Mouse (Mus musculus) ovary, postnatal 10 days (tissue): Measurements from ENCODE around the gene Lix1.
"Not testable (repeated sequence)": the region's sequence is repeated elsewhere in the genome, so short reads cannot be mapped to it uniquely, and the experiment has no call there.

ENCODE experiments used
- DNase-seq: peaks from one replicate; pipeline ENCODE4 v3.0.0; 2022; ENCODE audit warnings: low spot score

The Lix1 gene

DNA sequence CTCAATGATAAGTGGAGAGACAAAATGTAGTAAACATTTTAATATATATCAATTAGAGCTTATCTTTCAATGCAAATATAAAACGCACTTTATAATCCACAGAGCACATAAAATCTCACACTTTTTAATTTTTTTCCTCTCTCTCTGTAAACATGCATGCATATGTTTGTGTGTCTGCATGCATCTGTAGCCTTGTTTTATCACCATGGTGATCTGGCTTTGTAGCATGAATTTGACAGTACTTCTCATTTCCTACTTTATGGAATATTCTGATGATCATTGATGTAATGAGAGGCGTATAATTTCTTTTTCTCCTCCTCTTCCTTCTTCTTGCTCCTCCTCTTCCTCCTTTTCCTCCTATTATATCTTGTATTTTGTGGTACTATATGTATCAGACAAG, 9.7 kb downstream of the Lix1 start:
- DNase-seq, result no peak

DNA sequence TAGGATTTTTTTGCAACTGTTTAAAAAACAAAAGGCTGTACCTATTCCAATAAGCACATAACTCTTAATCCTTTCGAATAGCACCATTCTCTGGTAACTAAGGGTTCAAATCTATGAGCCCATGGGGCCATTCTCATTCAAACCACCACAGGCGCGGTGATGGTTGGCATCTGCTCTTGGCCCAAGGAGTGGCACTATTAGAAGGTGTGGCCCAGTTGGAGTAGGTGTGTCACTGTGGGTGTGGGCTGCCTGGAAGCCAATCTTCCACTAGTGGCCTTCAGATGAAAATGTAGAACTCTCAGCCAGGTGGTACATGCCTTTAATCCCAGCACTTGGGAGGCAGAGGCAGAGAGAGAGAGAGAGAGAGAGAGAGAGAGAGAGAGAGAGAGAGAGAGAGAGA, 11.7 kb downstream of the Lix1 start:
- DNase-seq, result no peak

DNA sequence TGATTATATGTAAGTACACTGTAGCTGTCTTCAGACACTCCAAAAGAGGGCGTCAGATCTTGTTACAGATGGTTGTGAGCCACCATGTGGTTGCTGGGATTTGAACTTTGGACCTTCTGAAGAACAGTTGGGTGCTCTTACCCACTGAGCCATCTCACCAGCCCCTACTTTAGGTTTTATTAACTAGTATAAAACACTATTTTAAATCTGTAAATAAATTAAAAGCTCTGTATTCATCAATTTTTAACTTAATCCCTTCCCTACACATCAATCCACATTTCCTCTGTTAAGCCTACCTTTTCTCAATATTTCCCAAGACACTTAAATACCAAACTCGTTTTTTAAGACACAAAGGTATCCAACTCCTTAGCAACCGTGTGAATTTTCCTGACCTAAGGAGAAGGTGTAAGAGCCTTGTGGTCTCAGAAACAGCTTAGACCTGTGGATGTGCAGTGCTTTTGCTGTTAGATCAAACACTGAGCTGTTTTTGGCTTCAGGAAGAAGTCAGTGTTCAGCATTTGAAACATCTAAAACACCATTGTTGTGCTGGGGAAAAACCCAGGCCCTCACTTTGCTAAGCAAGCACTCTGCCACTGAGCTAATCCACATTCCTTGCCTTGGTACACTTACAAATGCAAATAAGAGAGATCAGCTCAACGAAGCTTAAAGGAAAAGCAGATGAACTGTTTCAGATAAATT, 22.3 kb downstream of the Lix1 start:
- DNase-seq, result no peak

DNA sequence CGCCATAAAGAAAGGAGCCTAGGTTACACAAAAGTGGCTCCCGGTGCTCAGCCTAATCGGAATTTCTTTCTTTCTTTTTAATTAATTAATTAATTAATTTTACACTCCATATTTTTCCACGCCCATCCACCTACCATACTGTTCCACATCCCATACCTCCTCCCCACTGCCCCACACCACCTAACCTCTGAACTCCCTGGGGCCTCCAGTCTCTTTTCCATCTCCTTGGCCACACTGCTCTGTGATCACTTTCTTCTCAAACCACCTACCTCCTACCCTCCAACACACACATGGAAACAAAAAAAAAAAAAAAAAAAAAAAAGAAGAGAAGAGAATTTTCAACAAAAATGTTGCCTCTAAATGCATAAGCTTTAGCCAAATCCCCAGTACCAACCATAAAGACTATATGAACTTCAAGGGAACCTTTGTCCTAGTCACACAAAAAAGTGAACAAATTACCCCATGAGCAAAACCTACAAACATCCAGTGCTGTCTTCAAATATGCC, 22.9 kb downstream of the Lix1 start:
- no peak for DNase-seq

DNA sequence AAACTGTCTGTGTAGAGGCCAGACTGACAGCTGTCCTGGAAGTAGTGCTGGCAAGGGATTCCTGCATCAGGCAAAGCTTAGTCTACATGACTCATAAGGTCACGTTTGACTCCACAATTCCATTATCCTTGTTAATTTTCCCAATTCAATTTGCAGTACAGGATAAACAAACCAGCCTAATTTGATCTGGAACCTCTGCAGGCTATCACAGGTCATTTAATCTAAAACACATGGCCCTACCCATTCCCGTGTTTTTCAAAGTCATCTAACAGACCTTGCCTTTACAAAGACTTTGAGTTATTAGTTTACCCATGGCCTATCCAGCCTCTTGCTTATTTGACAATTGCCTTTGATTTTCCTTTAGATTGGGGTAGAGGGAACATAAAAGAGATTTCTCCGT, 23.4 kb downstream of the Lix1 start:
- no peak for DNase-seq

DNA sequence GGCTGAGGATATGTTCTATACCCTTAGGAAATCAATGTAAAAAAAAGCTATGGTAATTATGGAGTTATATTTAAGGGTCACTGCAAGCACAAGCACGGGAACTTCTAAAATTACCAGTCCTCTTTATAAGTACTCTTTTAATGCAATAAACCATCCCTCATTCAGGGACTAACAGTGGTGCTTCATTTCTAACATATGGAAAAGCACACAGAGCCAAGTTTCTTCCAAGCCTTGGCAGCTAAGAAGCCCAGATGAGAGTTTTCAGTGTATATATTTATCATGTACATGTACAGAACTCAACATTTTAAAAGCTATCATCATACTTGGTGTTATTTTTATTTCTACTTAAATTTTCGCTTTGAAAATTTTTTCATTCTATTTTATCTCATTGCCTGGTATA, 26.4 kb downstream of the Lix1 start:
- DNase-seq, result no peak

DNA sequence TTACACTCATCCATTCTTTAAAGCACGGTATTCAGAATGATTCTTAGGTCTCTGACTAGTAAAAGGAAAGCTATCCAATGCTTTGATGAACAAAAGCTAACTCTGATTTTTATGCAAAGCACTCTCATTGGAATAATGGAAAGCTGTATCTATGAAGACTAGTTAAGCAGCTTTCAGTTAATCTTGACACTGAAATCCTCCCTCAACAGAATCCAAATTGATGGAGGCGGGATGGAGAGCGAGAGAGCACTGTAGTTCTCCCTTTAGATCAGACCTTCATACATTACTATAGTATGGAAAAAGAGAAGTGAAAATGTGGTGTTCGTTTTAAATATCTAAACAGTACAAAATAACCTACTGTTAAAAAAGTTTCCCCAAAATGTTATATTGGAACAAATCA, 31.2 kb downstream of the Lix1 start:
- DNase-seq, result no peak

DNA sequence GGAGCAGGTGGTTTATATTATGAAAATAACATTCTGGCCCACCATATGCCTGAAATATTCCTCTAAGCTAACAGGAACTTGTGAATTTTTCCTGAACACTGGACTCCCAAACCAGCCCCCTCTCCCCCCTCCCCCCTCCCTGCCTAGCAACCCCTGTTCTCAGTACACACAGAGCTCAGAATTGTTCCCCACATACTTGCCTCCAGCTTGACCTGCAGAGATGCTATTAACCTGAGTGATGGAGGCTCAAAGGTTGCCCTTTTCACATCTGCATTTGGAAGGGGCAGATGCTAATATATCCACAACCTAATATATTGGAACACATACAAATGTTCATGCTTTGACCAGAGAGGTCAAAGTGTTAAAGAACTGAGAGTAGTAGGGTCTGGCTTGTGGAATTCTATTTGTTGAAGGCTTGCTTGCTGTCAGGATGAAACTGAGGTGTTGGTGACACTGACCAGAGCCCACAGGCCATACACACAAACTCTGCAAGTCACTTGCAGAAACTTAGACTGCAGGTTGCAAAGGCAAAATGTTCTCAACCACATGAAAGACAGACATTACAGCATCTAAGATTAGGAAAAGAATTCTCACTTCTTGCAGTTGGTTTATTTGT, 36.2 kb downstream of the Lix1 start:
- DNase-seq, result no peak

DNA sequence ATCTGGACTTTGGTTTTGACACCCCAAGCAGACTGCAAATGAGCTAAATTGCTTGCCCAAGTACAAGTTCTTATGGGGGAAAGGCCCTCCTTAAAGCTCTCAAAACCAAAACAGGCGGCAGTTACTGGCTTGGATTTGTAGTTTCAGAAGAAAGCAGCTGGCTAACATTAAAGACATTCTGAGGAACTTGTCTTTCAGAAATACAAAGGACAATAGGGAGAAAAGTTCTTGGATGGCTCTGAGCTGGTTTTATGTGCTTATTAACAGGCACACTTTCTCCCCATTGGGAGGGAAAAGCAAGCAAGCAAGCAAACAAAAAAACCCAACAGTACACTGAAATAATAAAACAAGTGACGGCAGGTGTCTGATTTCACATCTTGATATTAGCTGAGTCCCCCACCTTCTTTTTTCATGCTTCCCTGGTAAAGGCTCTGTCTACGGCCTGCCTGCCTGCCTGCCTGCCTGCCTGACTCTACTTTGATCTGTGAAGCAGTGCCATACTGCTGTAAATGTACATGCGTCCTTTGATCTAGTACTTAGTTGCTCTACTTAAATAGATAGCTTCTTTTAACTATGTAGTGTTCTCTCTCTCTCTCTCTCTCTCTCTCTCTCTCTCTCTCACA, 39.5 kb downstream of the Lix1 start:
- no peak for DNase-seq

DNA sequence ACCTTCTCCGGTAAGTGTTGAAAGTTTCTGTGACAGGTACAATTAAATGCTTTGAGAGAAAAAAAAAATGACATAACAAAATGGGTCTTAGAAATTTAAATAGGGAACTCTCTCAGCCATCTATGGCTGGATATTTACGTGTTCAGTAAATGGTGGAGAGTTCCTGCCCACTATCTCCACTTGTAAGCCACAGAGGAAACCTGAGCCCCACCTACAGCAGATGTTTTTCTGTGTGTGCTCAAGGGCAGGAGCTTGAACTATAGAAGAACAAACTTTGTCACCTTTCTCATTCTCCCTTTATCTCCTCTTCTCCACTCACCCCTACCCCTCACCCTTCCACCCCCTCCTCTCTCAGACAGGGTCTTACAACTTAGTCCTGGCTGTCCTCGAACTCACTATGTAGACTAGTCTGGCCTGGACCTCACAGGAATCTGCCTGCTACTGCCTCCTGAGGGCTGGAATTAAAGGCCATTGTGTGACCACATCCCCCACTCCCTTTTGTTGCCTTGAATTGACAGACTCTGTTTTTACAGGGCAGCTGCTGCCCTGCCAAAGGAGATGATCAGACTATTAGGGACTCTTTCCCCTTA, 41.9 kb downstream of the Lix1 start:
- DNase-seq, result no peak

DNA sequence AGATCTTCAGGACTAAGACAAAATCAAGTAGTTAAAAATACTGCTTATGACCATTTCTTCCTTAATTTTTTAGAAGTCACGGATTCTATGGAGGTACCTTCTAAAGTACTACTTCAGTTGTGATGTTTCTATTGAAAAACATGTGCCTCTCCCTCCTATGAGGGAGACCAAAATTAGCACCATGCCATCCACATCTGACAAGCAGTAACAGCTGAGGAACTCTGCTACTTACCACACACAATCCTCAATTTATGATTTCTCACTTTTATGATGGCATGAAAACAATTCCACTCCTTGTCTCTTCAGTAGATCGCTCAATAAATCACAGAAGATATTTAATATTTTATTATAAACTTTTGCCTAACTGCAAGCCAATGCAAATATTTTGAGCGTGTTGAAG, 44.2 kb downstream of the Lix1 start:
- no peak for DNase-seq

DNA sequence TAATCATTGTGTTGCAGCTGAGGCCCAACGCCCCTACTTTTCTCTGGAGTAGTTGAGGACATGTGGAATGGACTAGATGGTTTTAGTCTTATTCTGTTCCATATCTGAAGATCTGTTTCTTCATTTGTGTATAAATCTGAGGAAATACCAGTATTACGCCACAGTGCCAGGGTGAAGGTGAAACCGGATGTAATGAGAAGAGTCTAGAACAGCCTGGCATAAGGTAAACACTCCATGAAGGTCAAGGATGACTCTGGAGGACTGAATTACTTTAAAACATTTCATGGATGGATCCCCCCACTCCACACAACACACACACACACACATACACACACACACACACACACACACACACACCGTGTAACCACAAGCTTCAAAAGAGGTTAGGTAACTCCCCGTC, 45.3 kb downstream of the Lix1 start:
- no peak for DNase-seq

DNA sequence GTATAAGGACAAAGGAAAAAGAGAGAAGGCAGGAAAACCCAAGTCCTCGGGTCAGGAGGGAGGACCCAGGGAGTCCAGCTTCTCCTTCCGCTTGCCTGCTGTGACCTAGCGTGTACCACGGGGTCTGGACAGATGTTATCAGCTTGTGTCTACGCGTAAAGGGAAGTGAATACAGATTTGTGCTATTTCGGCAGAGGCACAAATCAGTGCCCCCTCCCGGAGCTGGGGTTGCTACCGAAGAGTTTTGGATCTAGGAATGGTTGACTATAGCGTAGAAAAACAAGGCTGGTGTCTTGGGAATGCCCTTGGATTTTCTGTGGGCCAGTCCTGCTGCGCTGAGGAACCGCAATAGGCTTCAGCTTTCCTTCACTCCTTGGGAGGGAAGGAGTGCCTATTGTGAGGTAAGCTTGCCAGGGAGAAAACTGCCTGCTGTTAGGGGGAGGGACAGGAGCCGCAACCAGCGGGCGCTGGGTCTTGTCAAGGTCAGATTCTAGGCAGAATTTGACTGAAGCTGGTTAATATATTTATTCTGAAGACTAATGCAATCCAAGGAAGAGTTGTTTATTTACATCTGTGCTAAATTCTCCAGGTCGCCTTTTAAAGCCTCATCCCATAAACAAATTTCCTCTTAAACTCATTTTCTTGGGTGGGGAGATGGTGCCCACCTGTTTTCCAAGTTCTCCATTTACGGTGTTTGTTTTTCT, 46.4 kb downstream of the Lix1 start:
- DNase-seq, result peak; percentile 13

DNA sequence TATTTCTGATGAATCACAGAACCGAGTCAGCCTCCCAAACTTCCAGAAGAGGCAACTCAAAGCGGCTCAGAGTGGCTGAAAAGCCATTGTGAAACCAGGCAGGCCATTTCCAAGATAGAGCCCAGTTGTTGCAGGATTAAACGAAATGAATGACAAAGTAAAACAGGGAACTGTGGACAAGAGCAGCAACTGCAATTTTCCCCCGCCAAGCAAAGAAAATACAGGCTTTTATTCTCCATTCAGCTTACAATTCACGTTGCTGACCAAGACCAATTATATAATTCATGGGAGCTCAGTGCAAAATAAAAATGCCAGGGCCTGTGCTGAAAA, 46.9 kb downstream of the Lix1 start:
- no peak for DNase-seq

DNA sequence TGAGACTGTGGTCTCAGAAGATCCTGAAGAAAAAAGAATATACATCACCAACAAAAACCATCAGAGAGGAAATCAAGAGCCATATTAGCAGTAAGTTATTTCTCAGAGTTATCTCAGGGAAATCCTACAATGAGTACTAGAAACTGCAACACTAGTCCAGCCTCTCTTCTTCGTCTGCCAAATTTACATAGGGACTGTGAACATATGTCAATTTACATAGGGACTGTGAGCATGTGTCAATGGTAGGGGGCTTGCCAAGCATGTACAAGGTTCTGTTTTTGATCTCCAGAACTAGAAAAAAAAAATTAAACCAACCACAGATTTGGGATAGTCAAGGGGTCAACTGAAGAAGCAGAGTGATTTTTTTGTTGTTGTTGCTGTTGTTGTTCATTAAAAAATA, 48.6 kb downstream of the Lix1 start:
- DNase-seq, result no peak

DNA sequence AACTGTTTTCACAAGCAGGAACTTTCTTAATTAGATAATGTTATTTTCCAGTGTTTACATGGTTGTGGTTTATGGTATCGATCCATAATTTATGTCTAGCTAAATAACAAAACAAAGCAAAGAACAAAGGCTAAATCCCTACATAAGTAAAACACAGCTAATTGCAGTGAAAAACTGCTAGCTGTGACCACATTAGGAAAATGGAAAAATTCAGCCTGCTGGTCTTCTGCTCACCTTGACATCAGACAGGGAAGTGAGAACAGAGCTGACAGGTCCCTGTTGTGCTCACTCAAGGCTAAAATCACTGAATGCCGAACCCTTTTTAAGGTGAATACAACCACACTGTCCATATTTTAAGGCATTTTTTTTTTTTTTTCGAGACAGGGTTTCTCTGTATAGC, 50.1 kb downstream of the Lix1 start:
- no peak for DNase-seq

DNA sequence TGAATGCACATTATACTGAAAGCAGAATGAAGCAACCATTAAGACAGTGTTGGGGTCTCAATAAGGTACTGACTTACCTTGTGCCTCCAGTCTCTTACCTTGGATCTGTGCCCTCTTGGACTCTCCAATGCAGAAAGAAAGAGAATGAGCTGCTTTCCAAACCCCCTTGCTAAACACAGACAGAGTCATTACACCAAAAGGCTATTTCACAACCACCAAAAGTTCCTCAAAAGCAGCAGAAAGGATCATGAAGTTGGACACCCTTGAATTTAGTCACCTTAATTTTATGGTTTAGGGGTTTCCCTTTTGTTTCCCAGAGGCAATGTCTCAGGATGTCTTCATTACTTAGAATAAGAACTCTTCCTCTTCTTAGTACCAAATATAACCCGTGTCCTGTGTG, 52.1 kb downstream of the Lix1 start:
- no peak for DNase-seq

DNA sequence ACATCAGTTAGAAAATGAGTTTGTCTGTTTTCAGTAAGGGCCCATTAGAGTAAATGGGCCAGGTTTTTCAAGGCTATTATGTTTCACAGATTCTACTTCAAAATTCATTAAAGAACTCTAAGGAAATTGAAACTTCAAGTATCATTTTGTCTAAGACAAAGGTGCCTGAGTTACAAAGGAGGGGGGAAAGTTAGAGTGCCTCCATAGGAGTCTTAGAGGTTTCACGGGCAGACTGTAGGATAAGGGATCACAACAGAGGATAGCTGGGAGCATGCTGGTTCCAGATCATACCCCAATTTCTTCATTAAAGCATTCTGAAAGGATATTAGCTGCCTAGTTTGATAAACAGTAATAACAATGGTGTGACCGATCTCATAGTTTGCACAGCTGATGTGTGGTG, 83.3 kb downstream of the Lix1 start:
- DNase-seq, result no peak

DNA sequence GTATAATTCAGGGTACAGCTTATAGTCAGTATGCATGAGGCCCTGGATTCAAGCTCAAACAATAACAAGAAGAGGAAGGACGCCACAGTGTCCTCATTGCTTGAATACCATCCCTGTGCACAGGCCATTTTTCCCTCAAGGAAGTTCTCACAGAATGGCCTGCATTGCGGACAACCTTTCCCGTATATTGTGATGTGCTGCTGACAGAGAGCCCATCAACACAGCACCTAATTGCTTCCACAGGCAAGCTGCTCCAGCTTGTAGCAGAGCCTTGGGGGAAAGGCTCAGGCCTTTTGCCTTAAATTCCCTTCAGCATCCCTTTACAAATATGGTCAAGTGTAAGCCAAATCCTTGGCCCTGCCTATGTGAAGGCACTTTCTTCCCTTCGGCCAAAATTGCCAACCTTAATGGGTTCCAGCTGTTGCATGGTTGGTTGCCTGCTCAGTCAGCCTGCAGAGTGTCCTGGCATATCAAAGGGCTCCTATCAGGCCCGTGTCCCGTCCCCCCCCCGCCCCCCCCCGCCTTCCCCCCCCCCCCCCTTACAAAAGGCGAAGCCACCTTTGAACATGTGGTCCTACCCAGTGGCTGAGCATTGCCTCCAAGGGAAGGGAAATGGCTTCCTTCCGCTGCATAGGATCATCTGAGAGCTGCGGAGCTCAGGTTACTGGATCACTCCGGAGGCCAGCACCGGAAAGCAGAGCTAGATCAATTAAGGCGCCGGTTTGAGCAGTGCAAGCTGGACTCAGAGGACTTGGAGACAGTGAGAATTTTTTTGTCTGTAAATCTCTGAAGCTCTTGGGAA, 88.5 kb downstream of the Lix1 start:
- peak; percentile 1 for DNase-seq

DNA sequence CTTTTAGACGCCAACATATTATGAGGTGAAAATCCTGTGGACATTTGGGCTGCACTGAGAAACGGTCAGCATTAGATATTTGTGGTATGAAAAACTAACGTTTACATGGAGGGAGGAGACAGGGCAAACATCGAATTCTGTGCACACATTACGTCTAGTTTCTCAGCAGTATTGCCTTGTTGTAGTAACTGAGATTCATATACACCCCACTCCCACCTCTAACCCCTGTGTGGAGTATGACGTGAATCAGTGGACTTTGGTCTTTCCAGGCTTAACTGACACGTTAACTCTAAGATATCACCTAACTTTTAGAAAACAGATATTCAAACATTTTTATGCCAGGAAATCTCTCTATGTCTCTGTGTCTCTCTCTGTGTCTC, 89.1 kb downstream of the Lix1 start:
- DNase-seq, result no peak

DNA sequence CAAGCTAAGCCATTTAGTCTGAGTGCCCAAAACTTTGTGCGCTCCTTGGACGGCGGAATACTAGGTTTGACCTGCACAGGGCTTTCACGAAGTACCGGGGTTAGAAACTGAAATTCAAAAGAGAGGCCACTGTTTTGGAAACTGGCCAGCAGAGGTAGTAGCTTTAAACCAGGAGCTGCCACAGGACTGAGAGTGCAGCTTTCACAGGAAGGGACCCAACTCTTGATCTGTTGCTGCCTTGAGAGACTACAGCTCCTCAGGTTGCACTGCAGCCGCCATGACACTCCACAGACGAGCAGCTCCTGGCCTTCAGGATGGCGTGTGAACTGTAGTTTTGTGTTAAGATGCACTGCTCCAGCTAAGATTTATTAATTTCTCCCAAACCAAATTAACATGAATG, 89.6 kb downstream of the Lix1 start:
- DNase-seq, result no peak

DNA sequence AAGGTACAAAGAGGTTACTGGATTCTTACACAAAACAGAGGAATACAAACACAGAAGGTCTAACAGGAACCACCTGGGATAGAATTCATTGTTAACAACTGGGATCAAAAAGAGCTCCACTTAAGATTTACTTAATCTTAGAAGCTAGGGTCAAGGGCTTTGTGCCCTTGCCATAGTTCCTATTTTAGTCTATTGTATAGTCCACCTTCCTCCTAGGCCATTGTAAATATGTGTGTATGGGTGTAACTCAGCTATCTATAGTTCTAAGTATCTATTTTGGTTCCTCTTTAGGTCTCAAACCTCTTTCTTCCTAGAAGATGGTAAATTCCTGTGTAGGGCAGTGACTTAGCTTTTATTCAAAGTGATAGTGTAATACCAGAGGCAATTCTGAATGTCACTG, 93.8 kb downstream of the Lix1 start:
- DNase-seq, result not testable (repeated sequence)
